Mouse (Mus musculus) urinary bladder, adult 2 months (tissue): ENCODE results near the gene March2. TPM values are rescaled to one million over a fixed set of nuclear protein-coding genes. Genes with fewer than 3 reads are reported as not detected.
"Not testable (repeated sequence)": the region's sequence is repeated elsewhere in the genome, so short reads cannot be mapped to it uniquely, and the experiment has no call there.

Source experiments
- DNase-seq: peaks from one replicate; pipeline ENCODE4 v3.0.0; 2022; ENCODE audit warnings: low spot score
- polyA plus RNA-seq: library from polyadenylated mRNA; depleted of rRNA; stranded (reverse); fragments of >200 nt; gene quantifications from 2 replicates; pipeline ENCODE4 v1.2.3, GENCODE M21; 2012; rRNA removed

Gene March2
- polyA plus RNA-seq: 106 and 118 TPM in 2 replicates

- DNase-seq: peak; percentile 87
These were observed at the start of gene March2 for GRCm38 (mm10) chr17:33718384-33718881. Gene March2, minus strand, starts transcription at chr17:33718670.

- DNase-seq: no peak
These were observed 47.9 kb upstream of the March2 start for GRCm38 (mm10) chr17:33766389-33766788.

DNA sequence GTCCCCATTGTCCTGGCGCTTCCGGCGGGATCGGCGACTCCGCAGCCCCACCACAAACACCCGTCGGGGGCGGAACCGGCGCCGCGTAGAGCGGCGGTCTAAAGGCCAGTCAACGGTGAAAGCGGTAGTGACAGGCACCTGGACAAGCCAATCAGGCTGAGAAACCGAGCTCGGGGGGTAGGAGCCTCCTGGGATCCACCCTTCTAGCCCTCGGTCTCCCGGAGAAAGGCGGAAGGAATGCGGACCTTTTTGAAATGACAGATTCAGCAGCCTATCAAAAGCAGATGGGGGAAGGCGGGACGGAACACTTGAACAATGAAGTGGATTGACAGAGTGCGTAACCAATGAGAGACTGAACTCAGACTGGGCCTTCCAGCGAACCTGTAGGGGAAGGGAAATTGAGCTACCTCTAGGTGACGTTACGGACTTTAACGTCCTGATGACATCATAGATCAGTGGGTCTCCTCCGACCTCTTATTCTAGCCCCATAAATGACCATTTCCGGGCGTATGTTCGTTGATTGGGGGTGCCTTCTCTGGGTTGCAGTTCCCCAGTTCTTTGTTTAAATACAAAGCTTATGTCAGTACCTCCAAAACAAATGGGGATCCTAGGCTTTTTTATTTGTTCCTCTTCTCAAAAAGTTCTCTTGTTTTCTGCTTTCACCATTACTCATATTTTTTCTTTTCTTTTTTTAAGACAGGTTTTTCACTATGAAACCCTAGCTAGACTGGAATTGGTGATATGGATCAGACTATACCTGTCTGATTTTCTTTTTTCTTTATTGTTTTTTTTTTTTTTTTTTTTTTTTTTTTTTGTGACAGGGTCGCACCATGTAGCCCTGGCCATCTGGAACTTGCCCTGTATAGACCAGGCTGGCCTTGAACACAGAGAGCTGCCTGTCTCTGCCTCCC is 42.0 kb upstream of the March2 start, which contains the start of gene Rab11b:
Gene Rab11b (minus strand): TSS at position 276 of the 911 bp plus-strand sequence.
- peak; percentile 94 for DNase-seq

GRCm38 (mm10) chr17:33759767-33760254 is 41.3 kb upstream of the March2 start:
- DNase-seq: peak; percentile 88

DNA sequence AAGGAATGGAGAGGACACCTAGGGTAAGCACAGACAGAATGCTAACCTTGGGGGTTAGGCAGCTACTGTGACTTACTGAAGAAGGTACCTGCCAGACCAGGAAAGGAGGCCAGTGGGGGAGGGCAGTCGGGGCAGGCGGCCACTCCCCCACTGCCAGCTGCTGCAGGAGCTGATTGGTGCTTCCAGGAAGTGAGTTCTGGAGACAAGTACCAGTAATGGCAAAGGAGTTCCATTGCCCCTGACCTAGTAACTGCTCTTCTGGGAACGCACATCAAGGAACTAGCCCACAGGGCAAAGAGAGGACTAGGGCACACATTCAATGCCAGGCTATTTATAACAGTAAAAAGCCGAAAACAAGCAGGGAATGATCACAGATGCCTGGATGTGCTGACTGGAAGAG is 38.8 kb upstream of the March2 start:
- DNase-seq: no peak

DNA sequence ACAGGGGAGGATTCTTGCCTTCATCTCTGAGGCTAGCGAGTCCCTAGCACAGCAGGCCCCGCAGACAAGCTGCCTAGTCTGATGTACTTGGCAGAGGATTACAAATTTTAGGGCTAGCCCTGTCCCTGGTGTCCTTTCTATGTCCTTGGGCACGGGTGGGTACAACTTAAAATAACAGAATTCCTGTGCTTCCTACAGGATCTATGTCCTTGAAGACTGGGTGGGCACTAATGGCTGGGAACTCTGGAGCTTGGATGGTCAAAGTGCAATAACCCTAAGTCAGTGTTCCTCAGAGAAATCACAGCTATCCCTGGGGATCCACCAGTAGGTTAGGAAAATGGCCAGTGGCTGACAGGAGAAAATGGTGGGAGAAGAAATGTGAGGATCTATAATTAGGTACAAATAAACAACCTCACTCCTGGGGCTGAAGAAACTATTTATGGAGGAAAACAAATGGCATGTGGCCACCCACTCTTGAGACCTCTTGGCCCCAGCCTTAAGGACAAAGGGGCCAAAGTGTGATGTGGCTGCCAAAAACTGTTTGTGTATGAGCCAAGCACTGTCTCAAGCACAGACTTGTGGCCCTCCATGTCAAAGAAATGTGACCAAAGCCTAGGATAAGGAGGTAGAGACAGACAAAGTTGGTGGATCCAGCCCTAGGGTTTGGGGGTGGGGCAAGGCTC is 37.8 kb upstream of the March2 start:
- DNase-seq: no peak

- no peak for DNase-seq
These were observed 37.1 kb upstream of the March2 start for GRCm38 (mm10) chr17:33755418-33756107.

DNA sequence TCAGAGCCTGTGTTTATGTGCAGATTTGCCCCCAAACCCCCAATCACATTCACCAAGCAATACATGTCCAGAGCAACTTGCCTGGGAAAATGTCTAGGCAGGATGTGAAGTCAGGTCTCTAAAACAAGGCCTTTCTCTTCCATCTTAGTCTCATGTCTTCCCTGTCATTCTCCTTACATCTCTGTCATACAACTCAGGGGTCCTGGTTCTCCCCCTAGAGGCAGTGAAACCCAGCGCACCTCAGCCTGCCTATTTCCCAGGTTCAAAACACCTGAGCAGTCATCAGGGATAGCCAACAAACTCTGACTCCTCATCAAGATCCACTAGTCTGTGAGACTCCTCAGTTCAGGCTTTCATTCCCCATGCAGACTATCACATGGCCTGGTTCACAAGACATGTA is 36.2 kb upstream of the March2 start:
- no peak for DNase-seq

DNA sequence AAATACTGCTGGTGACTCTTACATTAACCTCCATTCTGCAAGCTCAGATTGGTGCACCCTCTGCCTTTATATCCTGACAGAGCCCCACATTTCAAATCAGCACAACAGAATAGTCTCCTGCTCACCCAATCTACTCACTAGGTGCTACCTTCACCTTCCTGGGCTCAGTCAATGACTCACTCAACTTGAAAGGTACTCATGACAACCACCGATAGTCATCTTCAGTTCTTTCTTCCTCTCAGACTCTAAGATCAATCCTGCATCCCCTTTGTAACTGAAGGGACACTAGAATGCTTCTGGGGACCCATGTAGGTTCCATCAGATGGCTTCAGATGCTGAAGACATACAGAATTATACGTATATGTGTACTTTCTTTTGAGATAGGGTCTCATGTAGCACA is 33.8 kb upstream of the March2 start:
- no peak for DNase-seq

DNA sequence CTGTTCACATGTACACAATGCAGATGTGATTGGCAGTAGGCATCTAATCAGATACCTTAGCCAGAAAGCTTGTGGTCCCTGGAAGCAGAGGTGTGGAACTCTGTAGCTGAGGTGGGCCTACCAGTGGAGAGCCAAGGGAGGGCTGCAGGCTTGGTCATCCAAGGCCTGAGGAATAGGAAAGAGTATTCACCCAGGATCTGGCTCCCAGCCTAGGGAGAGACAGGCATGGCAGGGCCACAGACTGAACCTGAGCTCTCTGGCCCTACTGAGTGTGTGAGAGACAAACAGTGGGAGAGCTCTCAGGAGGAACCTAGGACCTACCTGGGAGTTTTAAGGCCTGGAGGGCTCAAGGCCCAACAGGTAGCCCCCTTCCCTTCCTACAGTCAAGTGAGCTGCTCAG is 32.7 kb upstream of the March2 start:
- DNase-seq: no peak

DNA sequence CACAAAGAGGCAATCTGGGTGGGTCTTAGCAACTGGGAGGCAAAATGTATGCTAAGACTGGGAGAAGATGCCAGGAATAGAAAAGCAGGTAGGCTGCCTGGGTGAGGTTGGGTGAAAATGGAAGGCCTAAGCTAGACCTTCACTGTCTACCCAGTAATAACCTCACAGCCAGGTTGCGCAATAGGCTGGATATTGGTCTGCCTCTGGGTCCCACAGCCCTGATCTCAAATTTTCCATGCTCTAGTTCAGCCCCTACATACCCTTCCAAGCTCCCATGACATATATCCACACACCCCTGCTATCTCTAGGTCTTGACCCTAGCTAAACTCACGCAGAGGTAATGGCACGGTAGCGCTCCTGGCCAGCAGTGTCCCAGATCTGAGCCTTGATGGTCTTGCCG is 31.0 kb upstream of the March2 start:
- DNase-seq: no peak

DNA sequence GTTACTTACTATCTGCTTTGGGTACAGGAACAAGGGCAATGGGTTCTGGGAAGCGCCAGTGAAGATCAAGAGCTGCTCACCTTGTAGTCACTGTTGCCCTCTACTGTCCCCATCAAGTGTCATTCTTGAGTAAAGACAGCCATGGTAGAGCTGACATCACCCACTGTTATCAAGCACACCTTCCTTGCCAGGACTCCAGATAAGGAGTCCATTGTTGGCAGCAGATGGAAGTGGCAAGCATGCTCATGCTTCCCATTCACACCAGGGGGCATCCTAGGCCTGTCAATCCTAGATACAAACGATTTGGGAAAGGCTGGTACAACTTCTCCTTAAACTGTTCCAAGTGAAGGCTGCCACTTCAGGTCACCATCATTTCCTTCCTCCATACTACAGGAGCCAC is 27.5 kb upstream of the March2 start:
- no peak for DNase-seq

GRCm38 (mm10) chr17:33744686-33745384 is 26.4 kb upstream of the March2 start:
- DNase-seq: no peak

- no peak for DNase-seq
These were observed 23.9 kb upstream of the March2 start for GRCm38 (mm10) chr17:33742420-33742819.

- DNase-seq: not testable (repeated sequence)
These were observed 15.1 kb upstream of the March2 start for GRCm38 (mm10) chr17:33733526-33733925.

GRCm38 (mm10) chr17:33732556-33733083 is 14.2 kb upstream of the March2 start:
- DNase-seq: not testable (repeated sequence)

DNA sequence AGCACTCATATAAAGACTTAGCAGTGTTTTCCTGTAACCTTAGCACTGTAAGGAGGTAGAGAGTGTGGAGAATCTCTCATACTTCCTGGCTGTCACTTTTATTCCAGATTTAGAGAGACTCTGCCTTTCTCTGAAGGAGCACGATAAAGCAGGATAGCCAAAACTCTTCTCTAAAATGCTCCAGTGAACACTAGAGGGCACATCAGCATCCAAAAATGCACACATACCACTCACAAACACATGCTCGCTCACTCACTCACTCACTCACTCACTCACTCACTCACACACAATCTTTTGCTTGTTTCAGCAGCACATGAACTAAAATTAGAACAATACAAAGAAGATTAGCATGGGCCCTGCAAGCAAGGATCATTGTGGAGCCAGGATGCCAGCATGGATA is 10.7 kb upstream of the March2 start:
- DNase-seq: no peak

DNA sequence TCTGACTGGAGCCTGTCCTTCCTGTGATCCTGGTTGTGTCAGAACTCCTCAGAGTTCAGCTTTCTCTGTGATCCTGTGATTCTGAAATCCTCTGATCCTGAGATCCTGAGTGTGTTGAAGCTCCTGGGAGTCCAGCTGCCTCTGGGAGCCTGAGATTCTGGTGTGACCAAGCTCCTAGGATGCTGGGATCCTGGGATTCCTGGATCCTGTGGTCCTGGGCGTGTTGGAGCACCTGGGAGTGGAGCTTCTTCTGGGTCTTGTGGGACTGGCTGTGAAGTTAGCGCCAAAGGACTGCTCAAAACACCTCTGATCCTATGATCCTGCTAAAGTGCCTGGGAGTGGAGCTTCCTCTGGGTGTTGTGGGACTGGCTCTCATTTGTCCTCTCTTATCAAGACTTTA is 9.9 kb upstream of the March2 start:
- DNase-seq: no peak

DNA sequence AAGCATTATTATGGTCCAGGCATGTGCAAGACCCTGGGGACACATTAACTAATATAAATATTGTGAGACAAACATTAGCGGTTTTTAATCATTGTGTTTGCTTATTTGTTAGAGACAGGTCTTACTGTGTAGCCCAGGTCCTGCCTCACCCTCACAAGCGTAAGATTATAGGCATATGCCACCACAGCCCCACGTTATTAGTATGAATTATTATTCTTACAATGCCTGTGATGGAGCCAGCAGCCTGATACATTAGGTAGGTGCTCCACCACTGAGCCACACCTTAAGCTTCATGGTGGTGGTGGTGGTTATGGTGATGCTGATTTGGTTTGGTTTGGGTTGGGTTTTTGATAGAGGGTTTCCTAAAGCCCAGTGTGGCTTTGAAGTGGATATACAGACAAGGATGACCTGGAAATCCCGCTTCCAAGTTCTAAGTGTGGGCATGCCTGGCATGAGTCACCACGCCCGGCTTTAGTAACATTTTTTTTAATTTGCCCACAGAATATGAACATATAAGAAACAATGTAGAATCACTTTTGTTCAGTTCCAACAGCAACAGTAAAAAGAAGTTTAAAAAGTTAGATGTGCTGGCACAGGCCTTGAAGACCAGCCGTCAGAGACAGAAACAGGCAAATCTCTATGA is 1.4 kb upstream of the March2 start:
- DNase-seq: peak; percentile 2

DNA sequence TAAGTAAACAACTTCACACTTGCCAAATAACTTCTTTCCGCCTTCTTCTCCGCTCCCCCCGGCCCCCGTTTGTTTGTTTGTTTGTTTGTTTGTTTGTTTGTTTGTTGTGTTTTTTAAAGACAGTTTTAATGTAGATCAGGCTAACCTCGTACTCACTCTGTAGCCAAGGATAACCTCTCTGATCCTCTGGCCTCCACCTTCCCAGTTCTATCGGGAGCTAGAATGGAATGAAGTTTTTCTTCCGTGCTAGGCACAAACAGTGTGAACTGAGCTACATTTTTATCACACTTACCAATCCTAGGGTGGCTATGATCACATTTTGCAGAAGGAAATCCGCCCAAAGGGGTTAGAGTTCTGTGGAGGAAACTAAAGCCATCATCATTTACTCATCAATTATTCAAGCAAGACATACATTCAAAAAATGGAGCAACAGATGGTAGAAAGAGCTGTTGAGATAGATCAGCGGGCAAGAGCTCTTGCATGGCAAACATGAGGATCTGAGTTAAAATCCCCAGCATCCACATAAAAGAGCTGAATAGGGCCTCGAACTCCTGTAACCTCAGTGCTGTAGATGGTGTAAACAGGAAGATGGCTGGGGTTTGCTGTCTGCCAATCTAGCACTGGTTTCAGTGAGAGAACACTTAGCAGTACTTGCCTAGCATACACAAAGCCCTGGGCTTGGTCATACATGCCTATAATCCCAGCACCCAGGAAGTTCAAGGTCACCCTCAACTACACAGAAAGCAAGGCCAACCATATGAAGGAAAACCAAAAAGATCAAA is 665 bp upstream of the March2 start:
- no peak for DNase-seq
